Mouse (Mus musculus): ENCODE data around the gene Src. TPM values are rescaled to one million over a fixed set of nuclear protein-coding genes. Genes with fewer than 3 reads are reported as not detected.

Gene Src
- polyA plus RNA-seq, 1 experiment = 83.8 TPM

- peaks cover 3% of the 10 kb centered on the region; the same call in 1 of the 2 replicates for H3K4me1 ChIP-seq (ENCODE audit: control insufficient read depth, insufficient read depth, low read length)
- no peak overlapping the region for H3K4me3 ChIP-seq (ENCODE audit: insufficient read depth, low read length)
- no peak for TF ChIP-seq POLR2A (IDR thresholded peaks at IDR 0.05; ENCODE audit: extremely low read depth, insufficient read depth, low read length)
- no peak for TF ChIP-seq CTCF (IDR thresholded peaks at IDR 0.05; ENCODE audit: extremely low read depth, insufficient read depth, low read length)
- no peak overlapping the region for H3K27ac ChIP-seq (ENCODE audit: insufficient read depth, low read length)
These were observed 45.9 kb downstream of the Src start for GRCm38 (mm10) chr2:157463887-157464745.

GRCm38 (mm10) chr2:157464746-157465126, 46.5 kb downstream of the Src start:
- TF ChIP-seq CTCF (IDR thresholded peaks at IDR 0.05; ENCODE audit: extremely low read depth, insufficient read depth, low read length) (no peak), POLR2A (IDR thresholded peaks at IDR 0.05; ENCODE audit: extremely low read depth, insufficient read depth, low read length) (no peak)
- Histone ChIP-seq H3K4me1 (ENCODE audit: control insufficient read depth, insufficient read depth, low read length) (peaks cover 3% of the 10 kb centered on the region; the same call in 1 of the 2 replicates), H3K27ac (ENCODE audit: insufficient read depth, low read length) (no peak overlapping the region), H3K4me3 (ENCODE audit: insufficient read depth, low read length) (no peak overlapping the region)

GRCm38 (mm10) chr2:157466836-157467235, 48.6 kb downstream of the Src start:
- Histone ChIP-seq H3K4me1 (ENCODE audit: control insufficient read depth, insufficient read depth, low read length) (peaks cover 3% of the 10 kb centered on the region; the same call in 1 of the 2 replicates), H3K27ac (ENCODE audit: insufficient read depth, low read length) (no peak overlapping the region)
- no peak for TF ChIP-seq CTCF (IDR thresholded peaks at IDR 0.05; ENCODE audit: extremely low read depth, insufficient read depth, low read length)
- TF ChIP-seq POLR2A (IDR thresholded peaks at IDR 0.05; ENCODE audit: extremely low read depth, insufficient read depth, low read length) = no peak

GRCm38 (mm10) chr2:157468130-157468796, 50.0 kb downstream of the Src start:
- Histone ChIP-seq H3K4me1 (ENCODE audit: control insufficient read depth, insufficient read depth, low read length) (peaks cover under 1% of the 10 kb centered on the region; the same call in 1 of the 2 replicates), H3K27ac (ENCODE audit: insufficient read depth, low read length) (no peak overlapping the region), H3K4me3 (ENCODE audit: insufficient read depth, low read length) (no peak overlapping the region)
- TF ChIP-seq CTCF (IDR thresholded peaks at IDR 0.05; ENCODE audit: extremely low read depth, insufficient read depth, low read length) = peak; percentile 65
- TF ChIP-seq POLR2A (IDR thresholded peaks at IDR 0.05; ENCODE audit: extremely low read depth, insufficient read depth, low read length) = no peak

More at GRCm38 (mm10) chr2:157466836-157467235, 48.6 kb downstream of the Src start:
- H3K4me3 ChIP-seq (ENCODE audit: insufficient read depth, low read length) = no peak overlapping the region

- Histone ChIP-seq H3K4me3 (ENCODE audit: insufficient read depth, low read length) (no peak overlapping the region), H3K4me1 (ENCODE audit: control insufficient read depth, insufficient read depth, low read length) (no peaks in the 10 kb centered on the region), H3K27ac (ENCODE audit: insufficient read depth, low read length) (no peak overlapping the region)
- TF ChIP-seq CTCF (IDR thresholded peaks at IDR 0.05; ENCODE audit: extremely low read depth, insufficient read depth, low read length) (no peak), POLR2A (IDR thresholded peaks at IDR 0.05; ENCODE audit: extremely low read depth, insufficient read depth, low read length) (no peak)
These were observed 53.0 kb downstream of the Src start for GRCm38 (mm10) chr2:157471292-157471691.

GRCm38 (mm10) chr2:157471737-157472136, 53.5 kb downstream of the Src start:
- H3K4me3 ChIP-seq (ENCODE audit: insufficient read depth, low read length) = no peak overlapping the region
- no peak for TF ChIP-seq CTCF (IDR thresholded peaks at IDR 0.05; ENCODE audit: extremely low read depth, insufficient read depth, low read length)
- no peak overlapping the region for H3K27ac ChIP-seq (ENCODE audit: insufficient read depth, low read length)

GRCm38 (mm10) chr2:157472469-157472868, 54.2 kb downstream of the Src start:
- no peak overlapping the region for H3K4me3 ChIP-seq (ENCODE audit: insufficient read depth, low read length)
- no peaks in the 10 kb centered on the region for H3K4me1 ChIP-seq (ENCODE audit: control insufficient read depth, insufficient read depth, low read length)
- no peak overlapping the region for H3K27ac ChIP-seq (ENCODE audit: insufficient read depth, low read length)
- TF ChIP-seq CTCF (IDR thresholded peaks at IDR 0.05; ENCODE audit: extremely low read depth, insufficient read depth, low read length) (no peak), POLR2A (IDR thresholded peaks at IDR 0.05; ENCODE audit: extremely low read depth, insufficient read depth, low read length) (no peak)

More at GRCm38 (mm10) chr2:157471737-157472136, 53.5 kb downstream of the Src start:
- H3K4me1 ChIP-seq (ENCODE audit: control insufficient read depth, insufficient read depth, low read length) = no peaks in the 10 kb centered on the region

GRCm38 (mm10) chr2:157474269-157474729, 56.1 kb downstream of the Src start:
- Histone ChIP-seq H3K4me1 (ENCODE audit: control insufficient read depth, insufficient read depth, low read length) (peaks cover 3% of the 10 kb centered on the region), H3K4me3 (ENCODE audit: insufficient read depth, low read length) (no peak overlapping the region), H3K27ac (ENCODE audit: insufficient read depth, low read length) (no peak overlapping the region)
- TF ChIP-seq CTCF (IDR thresholded peaks at IDR 0.05; ENCODE audit: extremely low read depth, insufficient read depth, low read length) = no peak
- TF ChIP-seq POLR2A (IDR thresholded peaks at IDR 0.05; ENCODE audit: extremely low read depth, insufficient read depth, low read length) = no peak

GRCm38 (mm10) chr2:157475437-157476379, 57.5 kb downstream of the Src start:
- TF ChIP-seq CTCF (IDR thresholded peaks at IDR 0.05; ENCODE audit: extremely low read depth, insufficient read depth, low read length) = no peak
- TF ChIP-seq POLR2A (IDR thresholded peaks at IDR 0.05; ENCODE audit: extremely low read depth, insufficient read depth, low read length) = no peak
- Histone ChIP-seq H3K27ac (ENCODE audit: insufficient read depth, low read length) (no peak overlapping the region), H3K4me1 (ENCODE audit: control insufficient read depth, insufficient read depth, low read length) (peaks cover 3% of the 10 kb centered on the region), H3K4me3 (ENCODE audit: insufficient read depth, low read length) (no peak overlapping the region)

Data from cortical plate, adult 2 months (tissue).